Mouse (Mus musculus): ENCODE measurements around the gene Clip1. TPM values are rescaled to one million over a fixed set of nuclear protein-coding genes. Genes with fewer than 3 reads are reported as not detected.
A peak's percentile ranks its signal among the peaks of the same experiment; 100 is the strongest.

Clip1 gene
- total and polyA plus RNA-seq, 2 experiments from 2014 or later, result 73.1 to 102 TPM

DNA sequence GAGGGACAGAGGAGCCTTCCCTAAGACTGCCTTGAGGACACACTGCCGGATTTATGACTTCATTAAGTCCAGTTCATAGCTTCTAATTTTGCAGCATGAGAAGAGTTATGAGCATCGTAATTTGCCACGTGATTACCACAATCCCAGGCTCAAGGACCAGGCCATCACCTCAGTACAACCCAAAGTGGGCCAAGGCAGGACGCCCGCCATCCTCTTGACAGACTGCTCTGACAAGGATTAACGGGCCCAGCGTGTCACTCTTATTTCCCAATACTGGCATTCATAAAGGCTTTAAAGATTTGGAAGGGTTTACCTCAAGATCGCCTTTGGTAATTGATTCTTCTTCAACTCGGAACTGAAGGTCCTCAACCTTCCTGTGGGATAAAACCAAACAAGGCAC is 44.2 kb downstream of the Clip1 start:
- Histone ChIP-seq H3K4me1 (ENCODE audit: insufficient read depth) (no peaks in the 10 kb centered on the region), H3K27ac (ENCODE audit: low read depth, low read length) (no peak overlapping the region), H3K9me3 (ENCODE audit: low read length) (no peaks in the 10 kb centered on the region), H3K9ac (no peak overlapping the region), H3K4me2 (ENCODE audit: low read depth) (no peak overlapping the region), H3K27me3 (ENCODE audit: insufficient read depth, low read length) (no peaks in the 10 kb centered on the region), H3K4me3 (ENCODE audit: low read depth, low read length) (no peak overlapping the region), H3K36me3 (ENCODE audit: insufficient read depth) (peaks cover 59% of the 10 kb centered on the region)
- WGBS, result 85% methylated on average over 9 of the region's 9 CpGs
- TF ChIP-seq CTCF (IDR thresholded peaks at IDR 0.05; ENCODE audit: low read depth), result no peak
- ATAC-seq, result no peak
- DNase-seq, result no peak

DNA sequence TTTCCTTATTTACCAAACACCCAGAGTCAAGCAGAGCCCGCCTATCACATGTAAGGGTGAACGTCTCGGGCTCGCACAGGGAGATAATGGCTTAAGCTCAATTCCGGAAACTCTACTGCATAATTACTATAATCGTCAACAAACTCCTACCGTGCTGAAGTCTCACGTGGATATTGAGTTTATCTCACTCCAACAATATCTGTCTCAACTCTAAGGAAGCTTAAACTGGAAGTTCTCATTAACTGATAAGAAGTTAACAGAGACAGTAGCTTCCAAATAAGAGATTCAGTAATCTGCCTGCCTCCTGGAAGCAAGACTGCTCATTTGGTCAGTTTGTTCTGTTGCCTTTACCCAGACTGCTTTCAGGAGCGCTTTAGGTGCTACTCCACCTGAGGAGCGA is 53.2 kb downstream of the Clip1 start:
- DNase-seq (no peak), ATAC-seq (no peak)
- Histone ChIP-seq H3K4me1 (ENCODE audit: insufficient read depth) (no peaks in the 10 kb centered on the region), H3K9me3 (ENCODE audit: low read length) (no peaks in the 10 kb centered on the region), H3K36me3 (ENCODE audit: insufficient read depth) (peaks cover 40% of the 10 kb centered on the region), H3K4me3 (ENCODE audit: low read depth, low read length) (no peak overlapping the region), H3K9ac (no peak overlapping the region), H3K27ac (ENCODE audit: low read depth, low read length) (no peak overlapping the region), H3K4me2 (ENCODE audit: low read depth) (no peak overlapping the region), H3K27me3 (ENCODE audit: insufficient read depth, low read length) (no peaks in the 10 kb centered on the region)
- no peak for TF ChIP-seq CTCF (IDR thresholded peaks at IDR 0.05; ENCODE audit: low read depth)
- 90% methylated on average over 10 of the region's 10 CpGs for WGBS

DNA sequence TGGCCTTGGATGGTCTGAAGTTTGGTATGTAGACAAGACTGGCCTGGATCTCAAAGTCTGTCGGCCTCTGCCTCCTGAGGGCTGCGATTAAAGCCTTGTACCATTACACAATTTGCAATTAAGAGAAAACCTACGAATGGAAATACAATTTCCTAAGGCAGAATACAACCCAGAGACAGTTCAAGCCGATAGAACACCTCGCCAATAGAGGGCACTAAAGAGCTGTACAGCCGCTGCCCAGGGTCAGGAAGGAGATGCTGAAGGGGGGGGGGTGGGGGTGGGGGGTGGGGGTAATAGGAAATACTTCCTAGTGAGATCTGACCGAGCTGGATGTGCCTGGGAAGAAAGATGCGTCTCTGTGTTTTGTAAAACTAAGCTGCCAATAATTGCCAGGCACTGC is 57.8 kb downstream of the Clip1 start:
- peaks cover 42% of the 10 kb centered on the region for H3K36me3 ChIP-seq (ENCODE audit: insufficient read depth)
- WGBS, result 23% methylated on average over 8 of the region's 8 CpGs
- DNase-seq (peak; percentile 54), ATAC-seq (no peak)
- no peak overlapping the region for H3K4me2 ChIP-seq (ENCODE audit: low read depth)
- no peaks in the 10 kb centered on the region for H3K27me3 ChIP-seq (ENCODE audit: insufficient read depth, low read length)
- no peaks in the 10 kb centered on the region for H3K4me1 ChIP-seq (ENCODE audit: insufficient read depth)
- H3K9ac ChIP-seq, result no peak overlapping the region
- peak; percentile 65 for TF ChIP-seq CTCF (IDR thresholded peaks at IDR 0.05; ENCODE audit: low read depth)
- no peak overlapping the region for H3K27ac ChIP-seq (ENCODE audit: low read depth, low read length)
- H3K4me3 ChIP-seq (ENCODE audit: low read depth, low read length), result no peak overlapping the region
- H3K9me3 ChIP-seq (ENCODE audit: low read length), result no peaks in the 10 kb centered on the region

DNA sequence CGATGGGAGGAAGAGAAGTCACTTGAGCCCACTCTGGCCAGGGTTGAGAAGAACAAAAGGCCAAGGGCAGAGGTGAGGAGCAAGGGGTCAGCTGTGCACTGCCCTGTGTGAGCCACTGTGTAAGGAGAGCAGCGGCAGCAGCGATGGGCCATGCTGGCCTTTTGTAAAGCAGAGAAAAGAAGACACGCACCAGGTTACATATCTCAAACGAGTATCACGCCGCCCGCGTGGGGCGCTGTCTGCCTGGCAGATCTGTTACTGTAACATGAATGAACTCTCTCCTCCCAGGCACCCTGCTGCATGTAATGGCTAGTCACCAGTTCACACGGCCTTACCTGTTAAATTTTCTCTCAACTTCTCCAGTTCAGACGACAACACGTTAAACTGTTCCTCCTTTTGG is 62.0 kb downstream of the Clip1 start:
- Histone ChIP-seq H3K4me2 (ENCODE audit: low read depth) (no peak overlapping the region), H3K4me3 (ENCODE audit: low read depth, low read length) (no peak overlapping the region), H3K27me3 (ENCODE audit: insufficient read depth, low read length) (no peaks in the 10 kb centered on the region), H3K36me3 (ENCODE audit: insufficient read depth) (peaks cover 48% of the 10 kb centered on the region), H3K4me1 (ENCODE audit: insufficient read depth) (no peaks in the 10 kb centered on the region), H3K9me3 (ENCODE audit: low read length) (no peaks in the 10 kb centered on the region), H3K27ac (ENCODE audit: low read depth, low read length) (no peak overlapping the region), H3K9ac (no peak overlapping the region)
- no peak for ATAC-seq
- DNase-seq, result no peak
- 70% methylated on average over 13 of the region's 13 CpGs for WGBS
- TF ChIP-seq CTCF (IDR thresholded peaks at IDR 0.05; ENCODE audit: low read depth), result no peak

DNA sequence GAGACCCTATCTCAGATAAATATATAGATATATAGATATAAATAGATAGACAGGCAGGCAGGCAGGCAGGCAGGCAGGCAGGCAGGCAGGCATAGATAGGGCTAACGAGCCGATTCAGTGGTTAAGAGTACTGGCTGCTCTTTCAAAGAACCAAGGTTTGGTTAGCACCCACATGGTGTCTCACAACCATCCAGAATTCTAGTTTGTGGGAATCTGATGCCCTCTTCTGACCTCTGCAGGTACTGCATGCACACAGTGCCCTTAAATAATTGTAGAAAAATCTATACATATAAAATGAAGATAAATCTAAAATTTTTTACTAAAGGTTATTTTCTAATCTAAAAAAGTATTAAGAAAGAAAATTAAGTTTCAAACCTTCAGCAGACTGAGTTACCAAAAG is 65.9 kb downstream of the Clip1 start:
- WGBS, result 58% methylated on average over 2 of the region's 2 CpGs
- no peak overlapping the region for H3K4me2 ChIP-seq (ENCODE audit: low read depth)
- H3K9ac ChIP-seq, result no peak overlapping the region
- DNase-seq (peak; percentile 29), ATAC-seq (no peak)
- H3K36me3 ChIP-seq (ENCODE audit: insufficient read depth), result peaks cover 79% of the 10 kb centered on the region
- H3K4me1 ChIP-seq (ENCODE audit: insufficient read depth), result no peaks in the 10 kb centered on the region
- peak; percentile 47 for TF ChIP-seq CTCF (IDR thresholded peaks at IDR 0.05; ENCODE audit: low read depth)
- no peak overlapping the region for H3K27ac ChIP-seq (ENCODE audit: low read depth, low read length)
- no peak overlapping the region for H3K4me3 ChIP-seq (ENCODE audit: low read depth, low read length)
- H3K27me3 ChIP-seq (ENCODE audit: insufficient read depth, low read length), result no peaks in the 10 kb centered on the region
- no peaks in the 10 kb centered on the region for H3K9me3 ChIP-seq (ENCODE audit: low read length)

DNA sequence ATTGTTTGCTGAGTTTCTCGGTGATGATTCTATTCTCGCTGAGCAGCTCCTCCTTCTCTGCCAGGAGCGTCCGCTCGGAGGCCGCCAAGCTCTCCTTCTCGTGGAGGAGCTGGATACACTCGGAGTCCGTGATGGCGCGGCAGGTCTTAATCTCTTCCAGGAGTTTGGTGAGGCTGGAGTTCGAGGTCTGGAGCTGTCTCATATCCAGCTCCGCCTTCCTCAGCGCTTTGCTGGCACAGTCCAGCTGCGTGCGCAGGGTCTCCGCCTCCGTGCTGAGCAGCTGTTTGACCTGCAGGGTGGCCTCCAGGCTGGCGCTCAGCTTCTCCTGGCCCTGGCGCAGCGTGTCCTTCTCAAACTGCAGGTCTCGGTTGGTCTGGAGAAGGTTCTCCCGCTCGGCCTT is 70.2 kb downstream of the Clip1 start:
- Histone ChIP-seq H3K4me2 (ENCODE audit: low read depth) (no peak overlapping the region), H3K27ac (ENCODE audit: low read depth, low read length) (no peak overlapping the region), H3K4me3 (ENCODE audit: low read depth, low read length) (no peak overlapping the region), H3K9ac (no peak overlapping the region), H3K4me1 (ENCODE audit: insufficient read depth) (no peaks in the 10 kb centered on the region), H3K36me3 (ENCODE audit: insufficient read depth) (peaks cover 78% of the 10 kb centered on the region), H3K9me3 (ENCODE audit: low read length) (no peaks in the 10 kb centered on the region), H3K27me3 (ENCODE audit: insufficient read depth, low read length) (no peaks in the 10 kb centered on the region)
- TF ChIP-seq CTCF (IDR thresholded peaks at IDR 0.05; ENCODE audit: low read depth), result no peak
- 93% methylated on average over 24 of the region's 24 CpGs for WGBS
- DNase-seq, result no peak
- ATAC-seq, result no peak

DNA sequence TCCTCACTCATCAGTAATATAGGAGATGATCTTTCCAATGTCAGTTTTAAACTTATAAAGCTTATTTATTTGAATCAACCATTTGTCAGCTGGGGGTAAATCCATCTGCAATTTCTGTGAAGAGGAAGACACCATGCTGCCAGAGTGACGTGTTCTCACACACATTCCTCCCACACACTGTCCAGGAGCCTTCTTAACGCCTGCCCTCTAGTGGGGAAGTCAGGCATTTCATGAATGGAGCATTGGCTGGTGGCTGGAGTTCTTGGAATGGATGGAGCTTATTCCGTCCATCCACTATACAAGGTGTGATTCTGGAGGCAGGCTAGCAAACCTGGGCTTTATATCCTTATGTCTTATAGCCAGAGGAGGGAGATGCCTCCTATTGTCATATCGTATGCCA is 74.6 kb downstream of the Clip1 start:
- Histone ChIP-seq H3K9me3 (ENCODE audit: low read length) (no peaks in the 10 kb centered on the region), H3K27ac (ENCODE audit: low read depth, low read length) (no peak overlapping the region), H3K4me3 (ENCODE audit: low read depth, low read length) (no peak overlapping the region), H3K4me1 (ENCODE audit: insufficient read depth) (no peaks in the 10 kb centered on the region), H3K27me3 (ENCODE audit: insufficient read depth, low read length) (no peaks in the 10 kb centered on the region), H3K4me2 (ENCODE audit: low read depth) (no peak overlapping the region), H3K36me3 (ENCODE audit: insufficient read depth) (peaks cover 78% of the 10 kb centered on the region), H3K9ac (no peak overlapping the region)
- WGBS, result 25% methylated on average over 4 of the region's 4 CpGs
- ATAC-seq (peak; percentile 79), DNase-seq (peak; percentile 88)
- TF ChIP-seq CTCF (IDR thresholded peaks at IDR 0.05; ENCODE audit: low read depth), result peak; percentile 95

DNA sequence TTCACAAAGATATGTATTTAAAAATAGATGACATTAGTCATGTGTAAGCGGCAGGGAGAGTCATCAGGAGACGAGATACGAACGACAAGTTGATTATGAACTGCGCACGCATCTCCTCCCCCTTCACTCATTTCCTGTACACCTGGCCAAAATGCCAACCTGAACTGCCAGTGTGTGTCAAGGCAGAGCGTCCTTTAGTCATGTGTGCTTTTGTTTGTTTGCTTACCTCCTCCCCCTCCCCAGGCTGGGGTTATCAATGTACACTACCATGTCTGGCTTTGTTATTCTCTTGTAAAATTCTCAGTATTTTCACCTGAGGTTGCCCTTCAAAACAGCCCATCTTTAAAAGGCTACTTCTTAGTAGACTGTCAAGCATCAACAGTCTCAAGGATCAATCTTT is 75.0 kb downstream of the Clip1 start:
- TF ChIP-seq CTCF (IDR thresholded peaks at IDR 0.05; ENCODE audit: low read depth), result no peak
- Histone ChIP-seq H3K4me3 (ENCODE audit: low read depth, low read length) (no peak overlapping the region), H3K27me3 (ENCODE audit: insufficient read depth, low read length) (no peaks in the 10 kb centered on the region), H3K9ac (no peak overlapping the region), H3K4me2 (ENCODE audit: low read depth) (no peak overlapping the region), H3K36me3 (ENCODE audit: insufficient read depth) (peaks cover 74% of the 10 kb centered on the region), H3K27ac (ENCODE audit: low read depth, low read length) (no peak overlapping the region), H3K9me3 (ENCODE audit: low read length) (no peaks in the 10 kb centered on the region), H3K4me1 (ENCODE audit: insufficient read depth) (no peaks in the 10 kb centered on the region)
- 89% methylated on average over 7 of the region's 7 CpGs for WGBS
- ATAC-seq (no peak), DNase-seq (no peak)

Measured in forebrain, postnatal 0 days (tissue).